Mouse (Mus musculus) heart, adult 9 months (tissue): ENCODE data around the gene Depdc1b.

ENCODE experiments used
- DNase-seq, 2 experiments: peaks; one replicate each; pipeline ENCODE4 v3.0.0; 2022; ENCODE audit warnings: low spot score in 2 of 2

The Depdc1b gene

GRCm38 (mm10) chr13:108439012-108439411, 122.9 kb downstream of the Depdc1b start:
- no peak for DNase-seq

- DNase-seq = no peak
Observed at GRCm38 (mm10) chr13:108448348-108448931, 132.3 kb downstream of the Depdc1b start.

DNA sequence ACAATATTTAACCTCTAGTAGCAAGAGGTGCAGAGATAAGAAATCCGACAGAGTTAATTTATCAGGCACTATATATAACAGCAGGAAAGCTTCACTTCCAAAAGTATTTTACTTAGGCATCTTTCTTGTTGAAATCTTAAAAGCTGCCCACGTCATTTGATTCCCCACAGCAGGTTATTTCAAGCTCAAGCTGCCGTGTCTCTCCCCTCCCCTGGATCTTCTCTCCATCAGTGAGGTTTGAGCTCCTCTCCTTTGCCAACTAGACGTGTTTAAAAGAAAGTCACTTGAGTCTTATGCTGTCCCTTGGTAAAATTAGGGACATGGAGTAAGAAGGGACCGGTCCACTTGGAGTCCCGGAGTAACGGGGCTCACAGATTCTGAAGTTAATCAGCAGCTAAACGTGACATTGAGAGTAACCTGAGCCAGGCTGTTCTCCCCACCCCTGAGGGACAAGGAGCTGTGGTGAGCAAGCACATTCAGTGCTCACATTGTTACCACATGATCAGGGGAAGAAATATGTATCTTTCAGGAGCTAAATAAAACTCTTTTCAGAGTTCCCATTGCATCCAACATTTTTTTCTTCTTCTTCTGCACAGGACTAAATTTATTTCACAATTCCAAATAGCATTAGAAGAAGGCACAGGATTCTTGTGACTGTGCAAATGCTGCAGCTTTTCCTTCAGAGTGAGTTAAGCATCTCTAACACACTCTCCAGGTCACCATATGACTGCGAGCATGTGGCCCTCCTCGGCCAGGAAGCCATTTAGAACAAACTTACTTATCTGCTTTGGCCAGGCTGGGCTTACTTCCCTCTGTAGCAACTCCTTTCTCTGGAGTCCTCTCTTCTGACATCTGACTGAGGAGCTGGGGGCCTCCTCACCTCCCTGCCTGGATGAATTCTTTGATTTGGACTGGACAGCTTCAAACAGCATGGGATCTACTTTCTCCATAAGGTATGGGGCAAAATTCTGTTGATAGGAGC, 133.3 kb downstream of the Depdc1b start, which contains the start of gene Pde4d:
TSS of gene Pde4d (plus strand) at position 833 of the 982 bp plus-strand sequence.
- DNase-seq = peak; percentile 8 to 15

- no peak for DNase-seq
Observed at GRCm38 (mm10) chr13:108451122-108451521, 135.0 kb downstream of the Depdc1b start.

- peak; percentile 54 to 61 for DNase-seq
Observed at GRCm38 (mm10) chr13:108453064-108453919, 137.2 kb downstream of the Depdc1b start.
